Mouse (Mus musculus): ENCODE results near the gene Xiap. TPM values are rescaled to one million over a fixed set of nuclear protein-coding genes. Genes with fewer than 3 reads are reported as not detected.
"Not testable (repeated sequence)": the region's sequence is repeated elsewhere in the genome, so short reads cannot be mapped to it uniquely, and the experiment has no call there.

The Xiap gene
- polyA plus RNA-seq (2017; shearing (Covaris generic)) = 10 to 100 TPM; 18.7 to 24.9 TPM

- no peak for ATAC-seq
Observed at GRCm38 (mm10) chrX:42059282-42060068, at the start of gene Xiap. Xiap (plus strand) TSS chrX:42059679.

DNA sequence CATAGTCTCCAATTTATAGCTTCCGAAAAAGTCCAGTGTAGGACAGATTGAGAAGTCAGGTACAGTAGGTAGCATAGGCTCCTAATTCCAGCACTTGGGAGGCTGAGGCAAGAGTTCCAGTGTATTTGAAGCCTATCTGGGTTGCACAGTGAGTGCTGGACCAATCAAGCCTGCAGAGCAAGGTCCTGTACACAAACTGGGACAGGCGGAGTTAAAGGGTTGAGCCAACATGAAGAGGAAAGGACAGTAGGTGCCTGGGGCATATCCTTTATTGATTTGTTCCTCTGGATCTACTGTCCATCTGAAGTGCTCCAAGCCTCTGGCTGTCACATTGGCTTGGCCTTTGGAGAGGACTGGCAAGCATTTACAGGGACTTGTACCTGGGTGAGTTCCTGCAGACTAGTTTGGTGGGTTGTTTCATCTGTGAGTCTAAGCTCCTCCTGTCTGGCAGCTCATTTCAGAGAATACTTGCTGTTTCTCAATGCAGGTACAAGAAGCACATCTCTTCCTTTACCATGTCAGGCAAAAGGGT lies 46.7 kb upstream of the Xiap start:
- ATAC-seq = no peak

- ATAC-seq = no peak
Observed at GRCm38 (mm10) chrX:42013776-42014175, 45.7 kb upstream of the Xiap start.

- ATAC-seq = no peak
Observed at GRCm38 (mm10) chrX:42014502-42014901, 45.0 kb upstream of the Xiap start.

DNA sequence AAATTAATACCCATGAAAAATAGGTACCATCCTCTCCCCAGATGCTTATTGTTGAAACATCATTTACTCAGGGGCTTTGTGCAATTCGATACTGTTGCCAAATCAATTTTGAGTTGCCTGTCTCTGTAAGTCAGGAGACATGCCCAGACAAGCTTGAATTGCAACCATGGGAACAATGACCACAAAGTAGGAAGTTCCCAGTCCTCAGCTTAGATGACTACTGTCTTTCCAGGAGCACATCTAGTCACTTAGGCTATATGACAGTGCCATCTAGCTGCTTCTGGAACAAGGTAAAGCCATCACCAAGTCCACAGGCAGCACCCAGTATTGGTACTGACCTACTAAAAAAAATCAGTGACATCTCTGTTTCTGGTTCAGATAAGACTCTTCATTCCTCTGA lies 41.4 kb upstream of the Xiap start:
- ATAC-seq = no peak

- no peak for ATAC-seq
Observed at GRCm38 (mm10) chrX:42019441-42019840, 40.0 kb upstream of the Xiap start.

- ATAC-seq = not testable (repeated sequence)
Observed at GRCm38 (mm10) chrX:42025802-42026440, 33.6 kb upstream of the Xiap start.

DNA sequence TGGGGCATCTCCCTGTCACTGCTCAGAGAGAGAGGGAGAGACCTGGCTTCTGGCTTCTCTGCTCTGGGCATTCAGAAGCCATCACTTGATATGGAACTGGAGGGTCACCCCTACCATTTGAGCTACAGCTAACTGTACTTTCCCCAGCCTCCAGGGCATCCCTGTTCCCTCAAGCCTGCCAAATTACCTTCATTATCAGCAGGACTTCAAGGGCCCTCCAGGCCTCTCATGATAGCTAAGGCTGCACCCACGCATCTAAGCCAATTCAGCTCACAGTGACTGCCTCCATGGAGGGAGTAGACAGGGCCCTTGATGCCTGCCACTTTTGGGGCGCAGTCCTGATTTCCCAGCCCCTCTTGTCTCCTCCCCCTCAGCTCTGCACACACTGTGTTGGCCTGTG lies 32.5 kb upstream of the Xiap start:
- ATAC-seq = not testable (repeated sequence)

DNA sequence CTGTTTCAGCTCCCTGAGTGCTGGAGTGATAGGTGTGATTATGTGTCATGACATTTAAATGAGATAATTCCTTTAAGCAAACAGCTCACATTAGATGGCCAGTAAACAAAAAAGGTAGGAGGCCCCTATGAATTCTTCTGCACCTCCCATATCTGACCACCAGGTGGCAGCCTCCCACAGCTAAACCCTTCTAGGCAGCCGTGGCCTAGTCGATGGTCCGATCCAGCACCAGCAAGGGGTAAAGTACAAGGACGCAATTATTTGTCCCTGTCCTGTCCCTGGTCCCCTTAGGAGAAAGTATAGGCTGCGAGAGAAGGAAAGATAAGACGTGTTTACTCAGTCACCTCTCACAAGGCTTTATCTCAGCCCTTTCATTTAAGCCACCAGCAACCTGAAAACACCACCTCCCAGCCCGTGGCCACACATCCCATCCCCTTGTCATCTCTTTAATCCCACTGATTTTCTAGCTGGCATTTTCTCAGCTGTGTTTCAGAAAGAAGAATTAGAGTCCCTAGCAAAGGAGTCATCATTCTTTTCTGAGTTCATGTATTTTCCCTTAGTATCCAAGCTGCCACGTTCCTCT lies 26.3 kb upstream of the Xiap start:
- peak; percentile 82 for ATAC-seq

- no peak for ATAC-seq
Observed at GRCm38 (mm10) chrX:42033911-42034310, 25.6 kb upstream of the Xiap start.

DNA sequence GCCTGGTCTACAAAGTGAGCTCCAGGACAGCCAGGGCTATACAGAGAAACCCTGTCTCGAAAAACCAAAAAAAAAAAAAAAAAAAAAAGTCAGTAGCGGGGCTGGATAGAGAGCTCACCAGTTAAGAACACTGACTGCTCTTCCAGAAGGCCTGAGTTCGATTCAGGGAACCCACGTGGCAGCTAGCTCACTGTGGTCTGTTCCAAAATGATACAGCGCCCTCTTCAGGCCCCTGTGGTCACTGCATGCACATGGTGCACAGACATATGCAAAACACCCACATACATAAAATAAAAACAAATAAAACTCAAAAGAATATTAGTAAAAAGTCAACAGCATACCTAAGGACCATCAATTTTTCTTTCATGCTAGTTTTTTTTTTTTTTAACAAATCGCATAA lies 20.0 kb upstream of the Xiap start:
- ATAC-seq = no peak

DNA sequence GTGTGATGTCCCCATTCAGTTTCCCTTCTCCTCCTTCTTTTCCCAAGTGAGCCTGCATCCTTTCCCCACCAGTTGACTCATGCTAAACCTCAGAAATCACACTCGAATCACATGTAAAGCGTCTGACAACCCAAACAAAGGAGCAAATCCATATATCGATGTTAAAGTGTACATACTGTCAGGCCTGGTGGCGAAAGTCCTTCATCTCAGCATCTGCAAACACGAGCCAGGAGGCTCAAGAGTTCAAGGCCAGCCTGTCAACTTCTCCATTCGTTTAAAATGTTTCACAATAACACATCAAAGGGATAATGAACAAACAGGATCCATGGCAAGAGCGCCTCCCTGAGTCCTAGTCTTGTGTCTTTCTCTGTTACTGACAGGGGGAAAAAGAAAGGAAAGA lies 14.5 kb upstream of the Xiap start:
- no peak for ATAC-seq

- no peak for ATAC-seq
Observed at GRCm38 (mm10) chrX:42050652-42051643, 8.5 kb upstream of the Xiap start.

- ATAC-seq = no peak
Observed at GRCm38 (mm10) chrX:42057012-42057411, 2.5 kb upstream of the Xiap start.

GRCm38 (mm10) chrX:42057873-42058272 lies 1.6 kb upstream of the Xiap start:
- no peak for ATAC-seq

GRCm38 (mm10) chrX:42063621-42064020 lies 4.1 kb downstream of the Xiap start:
- ATAC-seq = no peak

DNA sequence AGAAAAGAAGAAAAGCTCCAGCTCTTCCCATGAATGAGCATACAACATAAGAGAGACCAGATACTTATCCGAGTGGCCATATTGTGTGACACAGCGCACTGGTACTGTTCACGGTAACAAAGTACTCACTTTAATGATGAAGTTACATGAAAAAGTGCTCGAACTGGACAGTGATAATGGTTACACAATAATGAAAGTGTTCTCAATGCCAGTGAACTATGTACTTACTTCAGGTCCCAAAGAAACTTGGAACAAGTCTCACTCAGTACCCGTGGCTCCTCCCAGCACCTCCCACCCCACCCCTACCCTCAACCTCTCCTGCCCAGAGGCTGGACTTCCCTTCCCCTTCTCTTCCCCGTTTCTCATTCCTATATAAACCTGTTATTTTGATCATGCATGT lies 5.6 kb downstream of the Xiap start:
- ATAC-seq = no peak

GRCm38 (mm10) chrX:42066771-42067170 lies 7.3 kb downstream of the Xiap start:
- ATAC-seq = no peak

DNA sequence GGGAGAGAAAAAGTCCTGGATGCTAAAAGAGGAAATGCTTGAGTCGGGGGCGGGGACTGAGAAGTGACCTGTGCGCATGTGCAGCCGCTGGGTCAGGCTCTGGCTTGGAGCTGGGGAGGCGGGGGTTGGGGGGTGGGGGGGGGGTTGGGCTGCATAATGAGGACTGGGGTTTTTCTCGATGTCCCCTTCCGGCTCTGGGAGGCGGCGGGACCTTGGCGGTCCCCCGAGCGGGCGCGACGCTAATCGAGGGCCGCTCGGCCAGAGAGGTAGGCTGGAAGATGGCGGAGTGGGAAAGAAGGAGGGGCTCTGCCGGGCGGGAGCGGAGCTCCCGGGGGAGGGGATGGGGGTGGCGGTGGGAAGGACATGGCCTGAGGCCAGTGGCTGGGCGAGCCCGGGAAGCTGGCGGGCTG lies 8.3 kb downstream of the Xiap start:
- ATAC-seq = peak; percentile 60

DNA sequence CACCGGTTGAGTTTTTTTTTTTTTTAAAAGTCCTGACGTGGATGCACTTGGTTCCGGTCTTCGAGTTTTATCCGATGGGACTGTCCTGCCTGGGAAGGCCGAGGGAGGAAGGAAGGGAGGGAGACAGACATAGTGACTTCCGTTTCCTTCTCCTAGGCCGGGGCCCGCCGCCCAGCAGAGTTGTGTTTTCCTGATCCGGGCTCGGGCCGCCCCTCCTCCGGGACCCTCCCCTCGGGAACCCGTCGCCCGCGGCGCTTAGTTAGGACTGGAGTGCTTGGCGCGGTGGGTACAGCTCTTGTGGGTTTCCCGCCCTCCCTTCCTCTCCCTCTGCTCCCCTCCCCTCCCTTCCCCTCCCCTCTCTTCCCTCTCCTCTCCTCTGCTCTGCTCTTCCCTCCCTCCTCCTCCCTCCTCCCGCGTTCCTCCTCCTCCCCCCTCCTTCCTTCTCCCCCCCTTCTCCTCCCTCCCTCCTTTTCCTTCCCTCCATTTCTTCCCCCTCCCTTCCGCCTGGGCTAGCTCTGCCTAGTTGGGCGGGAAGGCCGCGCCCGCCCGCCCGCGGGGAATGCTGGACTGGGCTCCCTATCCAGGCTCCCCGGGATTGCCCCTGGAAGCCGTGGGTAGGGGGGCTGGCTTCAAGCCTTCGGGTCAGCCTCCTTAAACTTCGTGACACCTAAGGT lies 8.9 kb downstream of the Xiap start:
- peak; percentile 54 for ATAC-seq

GRCm38 (mm10) chrX:42068875-42069257 lies 9.4 kb downstream of the Xiap start:
- peak; percentile 21 for ATAC-seq

DNA sequence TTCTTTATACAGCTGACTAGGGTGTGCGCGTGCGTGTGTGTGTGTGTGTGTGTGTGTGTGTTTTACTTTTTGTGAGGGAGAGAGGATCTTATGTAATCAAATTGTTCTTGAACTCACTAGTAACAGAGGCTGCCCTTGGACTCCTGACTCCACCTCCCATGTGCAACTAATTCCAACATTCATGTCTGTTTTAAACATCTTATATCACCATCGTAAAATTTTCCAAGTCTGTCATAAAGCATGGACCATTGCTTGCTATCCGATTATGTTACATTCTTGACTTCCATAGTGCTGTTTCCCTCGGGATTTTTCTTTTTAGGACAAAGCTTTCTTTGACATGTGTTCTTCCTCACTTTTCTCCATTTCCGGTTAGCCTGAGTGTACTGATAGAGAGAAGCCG lies 28.3 kb downstream of the Xiap start:
- ATAC-seq = no peak
